Mouse (Mus musculus): ENCODE results near the gene Vti1a. TPM values are rescaled to one million over a fixed set of nuclear protein-coding genes. Genes with fewer than 3 reads are reported as not detected.

The Vti1a gene
- polyA plus RNA-seq, 1 experiment from 2014 or later = 33.7 TPM

- Histone ChIP-seq H3K4me2 (no peak overlapping the region), H3K4me3 (replicated peaks) (no peak overlapping the region), H3K4me1 (peaks cover 13% of the 10 kb centered on the region), H3K36me3 (no peaks in the 10 kb centered on the region), H3K27me3 (replicated peaks) (peaks cover 49% of the 10 kb centered on the region; the same call in 1 of the 2 replicates), H3K9me3 (replicated peaks) (no peaks in the 10 kb centered on the region), H3K27ac (replicated peaks) (no peak overlapping the region), H3K9ac (replicated peaks) (no peak overlapping the region)
- 36% methylated on average over 11 of the region's 11 CpGs for WGBS
- no peak for ATAC-seq (ENCODE audit: low FRiP score)
Observed at GRCm38 (mm10) chr19:55642361-55642760, 326.3 kb downstream of the Vti1a start.

- Histone ChIP-seq H3K9ac (replicated peaks) (no peak overlapping the region), H3K27me3 (replicated peaks) (peaks cover 52% of the 10 kb centered on the region; the same call in 1 of the 2 replicates), H3K4me3 (replicated peaks) (peak overlapping the region; percentile 18; the same call in 1 of the 2 replicates), H3K4me2 (peak overlapping the region; percentile 48), H3K9me3 (replicated peaks) (no peaks in the 10 kb centered on the region), H3K27ac (replicated peaks) (no peak overlapping the region), H3K36me3 (no peaks in the 10 kb centered on the region), H3K4me1 (peaks cover 13% of the 10 kb centered on the region)
- no peak for ATAC-seq (ENCODE audit: low FRiP score)
- 11% methylated on average over 14 of the region's 14 CpGs for WGBS
Observed at GRCm38 (mm10) chr19:55643288-55643901, 327.3 kb downstream of the Vti1a start.

GRCm38 (mm10) chr19:55643931-55644330 is 327.8 kb downstream of the Vti1a start:
- WGBS = 73% methylated on average over 13 of the region's 13 CpGs
- peaks cover 13% of the 10 kb centered on the region for H3K4me1 ChIP-seq
- no peak overlapping the region for H3K4me3 ChIP-seq (replicated peaks)
- ATAC-seq (ENCODE audit: low FRiP score) = no peak
- H3K4me2 ChIP-seq = peak overlapping the region; percentile 48
- no peaks in the 10 kb centered on the region for H3K9me3 ChIP-seq (replicated peaks)
- no peak overlapping the region for H3K27ac ChIP-seq (replicated peaks)
- no peaks in the 10 kb centered on the region for H3K36me3 ChIP-seq
- H3K9ac ChIP-seq (replicated peaks) = no peak overlapping the region
- peaks cover 49% of the 10 kb centered on the region; the same call in 1 of the 2 replicates for H3K27me3 ChIP-seq (replicated peaks)

GRCm38 (mm10) chr19:55649363-55649762 is 333.3 kb downstream of the Vti1a start:
- Histone ChIP-seq H3K9ac (replicated peaks) (no peak overlapping the region), H3K9me3 (replicated peaks) (no peaks in the 10 kb centered on the region), H3K36me3 (no peaks in the 10 kb centered on the region), H3K4me3 (replicated peaks) (no peak overlapping the region), H3K27ac (replicated peaks) (no peak overlapping the region), H3K4me1 (no peaks in the 10 kb centered on the region), H3K4me2 (no peak overlapping the region), H3K27me3 (replicated peaks) (peaks cover 37% of the 10 kb centered on the region)
- WGBS = 96% methylated on average over 10 of the region's 10 CpGs
- ATAC-seq (ENCODE audit: low FRiP score) = no peak

GRCm38 (mm10) chr19:55651017-55651416 is 334.9 kb downstream of the Vti1a start:
- Histone ChIP-seq H3K27me3 (replicated peaks) (peaks cover 21% of the 10 kb centered on the region; the same call in 1 of the 2 replicates), H3K9ac (replicated peaks) (no peak overlapping the region), H3K4me2 (no peak overlapping the region), H3K4me1 (no peaks in the 10 kb centered on the region), H3K9me3 (replicated peaks) (no peaks in the 10 kb centered on the region), H3K4me3 (replicated peaks) (no peak overlapping the region), H3K36me3 (no peaks in the 10 kb centered on the region), H3K27ac (replicated peaks) (no peak overlapping the region)
- WGBS = 84% methylated on average over 9 of the region's 9 CpGs
- ATAC-seq (ENCODE audit: low FRiP score) = no peak

- no peak overlapping the region for H3K4me3 ChIP-seq (replicated peaks)
- 85% methylated on average over 7 of the region's 7 CpGs for WGBS
- peaks cover 11% of the 10 kb centered on the region; the same call in 1 of the 2 replicates for H3K27me3 ChIP-seq (replicated peaks)
- no peaks in the 10 kb centered on the region for H3K9me3 ChIP-seq (replicated peaks)
- no peak overlapping the region for H3K4me2 ChIP-seq
- no peak overlapping the region for H3K9ac ChIP-seq (replicated peaks)
- H3K4me1 ChIP-seq = no peaks in the 10 kb centered on the region
- ATAC-seq (ENCODE audit: low FRiP score) = no peak
- no peak overlapping the region for H3K27ac ChIP-seq (replicated peaks)
- H3K36me3 ChIP-seq = no peaks in the 10 kb centered on the region
Observed at GRCm38 (mm10) chr19:55652693-55653265, 336.7 kb downstream of the Vti1a start.

GRCm38 (mm10) chr19:55660165-55660564 is 344.1 kb downstream of the Vti1a start:
- no peak overlapping the region for H3K4me3 ChIP-seq (replicated peaks)
- H3K27me3 ChIP-seq (replicated peaks) = no peaks in the 10 kb centered on the region
- H3K9me3 ChIP-seq (replicated peaks) = no peaks in the 10 kb centered on the region
- no peak for ATAC-seq (ENCODE audit: low FRiP score)
- no peak overlapping the region for H3K9ac ChIP-seq (replicated peaks)
- no peak overlapping the region for H3K27ac ChIP-seq (replicated peaks)
- WGBS = 89% methylated on average over 11 of the region's 11 CpGs
- no peaks in the 10 kb centered on the region for H3K36me3 ChIP-seq
- peaks cover 6% of the 10 kb centered on the region; the same call in 1 of the 2 replicates for H3K4me1 ChIP-seq
- no peak overlapping the region for H3K4me2 ChIP-seq

GRCm38 (mm10) chr19:55662521-55663223 is 346.6 kb downstream of the Vti1a start:
- no peak overlapping the region for H3K4me2 ChIP-seq
- WGBS = 28% methylated on average over 5 of the region's 5 CpGs
- no peak; the same call in 1 of the 2 replicates for ATAC-seq (ENCODE audit: low FRiP score)
- H3K4me3 ChIP-seq (replicated peaks) = no peak overlapping the region
- no peaks in the 10 kb centered on the region for H3K36me3 ChIP-seq
- H3K4me1 ChIP-seq = peaks cover 6% of the 10 kb centered on the region; the same call in 1 of the 2 replicates
- H3K9me3 ChIP-seq (replicated peaks) = no peaks in the 10 kb centered on the region
- H3K27me3 ChIP-seq (replicated peaks) = no peaks in the 10 kb centered on the region
- H3K9ac ChIP-seq (replicated peaks) = no peak overlapping the region
- no peak overlapping the region for H3K27ac ChIP-seq (replicated peaks)

GRCm38 (mm10) chr19:55667787-55668186 is 351.7 kb downstream of the Vti1a start:
- ATAC-seq (ENCODE audit: low FRiP score) = no peak
- no peak overlapping the region for H3K9ac ChIP-seq (replicated peaks)
- H3K27me3 ChIP-seq (replicated peaks) = no peaks in the 10 kb centered on the region
- no peak overlapping the region for H3K27ac ChIP-seq (replicated peaks)
- WGBS = 89% methylated on average over 9 of the region's 9 CpGs
- H3K36me3 ChIP-seq = no peaks in the 10 kb centered on the region
- H3K9me3 ChIP-seq (replicated peaks) = no peaks in the 10 kb centered on the region
- no peaks in the 10 kb centered on the region for H3K4me1 ChIP-seq
- H3K4me2 ChIP-seq = no peak overlapping the region
- H3K4me3 ChIP-seq (replicated peaks) = no peak overlapping the region

- ATAC-seq (ENCODE audit: low FRiP score) = no peak
- Histone ChIP-seq H3K4me3 (replicated peaks) (no peak overlapping the region), H3K36me3 (no peaks in the 10 kb centered on the region), H3K27ac (replicated peaks) (no peak overlapping the region), H3K4me2 (no peak overlapping the region), H3K27me3 (replicated peaks) (no peaks in the 10 kb centered on the region), H3K4me1 (no peaks in the 10 kb centered on the region), H3K9ac (replicated peaks) (no peak overlapping the region), H3K9me3 (replicated peaks) (no peaks in the 10 kb centered on the region)
- 25% methylated on average over 9 of the region's 9 CpGs for WGBS
Observed at GRCm38 (mm10) chr19:55668896-55669295, 352.8 kb downstream of the Vti1a start.

All from neural tube, embryonic 15.5 days (tissue).